Mouse (Mus musculus) heart, postnatal 0 days (tissue): ENCODE results near the gene Fryl.

Source experiments
- CTCF ChIP-seq: IDR thresholded peaks from 2 replicates; pipeline ENCODE4 v1.5.1; 2016; ENCODE audit warnings: antibody characterized with exemption, control low read depth, low read depth
- EP300 ChIP-seq: IDR thresholded peaks from 2 replicates; pipeline ENCODE4 v1.6.1; 2016; ENCODE audit warnings: antibody characterized with exemption, low read depth

DNA sequence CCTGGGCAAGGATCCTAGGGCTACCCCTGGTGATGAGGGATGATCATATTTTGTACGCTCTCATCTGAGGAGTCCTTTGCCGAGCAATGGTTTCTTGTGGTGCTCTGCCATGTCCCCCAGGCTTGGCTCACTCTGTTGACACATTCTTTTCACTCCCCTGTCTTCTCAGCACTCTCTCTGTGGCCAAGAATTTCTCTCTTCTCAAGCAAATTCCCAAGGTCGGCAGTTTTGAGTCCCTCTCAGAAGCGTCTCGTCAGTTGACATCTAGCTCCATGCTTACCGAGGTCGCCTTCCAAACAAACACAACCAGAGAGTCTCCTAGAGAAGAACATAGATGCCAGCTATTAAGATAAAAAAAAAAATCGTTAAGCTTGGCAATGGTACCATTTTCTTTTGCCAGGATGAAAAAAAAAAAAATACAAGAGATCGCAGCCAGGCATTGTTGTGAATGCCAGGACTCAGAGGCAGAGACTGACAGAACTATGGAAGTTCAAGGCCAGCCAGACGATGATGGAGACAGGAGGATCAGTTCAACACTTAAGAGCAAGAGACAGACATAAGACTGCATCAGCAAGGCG lies 12.3 kb upstream of the Fryl start:
- TF ChIP-seq CTCF (no peak), EP300 (no peak)
